Mouse (Mus musculus) cerebellum, adult 9-10 months (tissue): ENCODE measurements at regions not wholly inside any gene's neighbourhood (a gene's known extent, or its start where the extent isn't known, plus 50 kb on each side); places are given as distances from the start of the nearest gene placed in this dataset.

Experiments used
- DNase-seq: peaks from one replicate; pipeline ENCODE4 v3.0.0; 2022

GRCm38 (mm10) chr12:31173512-31173911, 67.1 kb upstream of the Gm6993 start:
- DNase-seq, result no peak

GRCm38 (mm10) chr12:31179536-31179935, 61.0 kb upstream of the Gm6993 start:
- no peak for DNase-seq

GRCm38 (mm10) chr12:31183632-31184031, 56.9 kb upstream of the Gm6993 start:
- no peak for DNase-seq

- no peak for DNase-seq
Observed at GRCm38 (mm10) chr12:31184217-31184975, 56.2 kb upstream of the Gm6993 start.

- DNase-seq, result no peak
Observed at GRCm38 (mm10) chr12:31185177-31185932, 55.2 kb upstream of the Gm6993 start.

GRCm38 (mm10) chr12:31185933-31186845, 54.4 kb upstream of the Gm6993 start:
- DNase-seq, result no peak

GRCm38 (mm10) chr12:31188011-31188576, 52.5 kb upstream of the Gm6993 start:
- no peak for DNase-seq

- DNase-seq, result no peak
Observed at GRCm38 (mm10) chr12:31190265-31190664, 50.3 kb upstream of the Gm6993 start.
